Mouse (Mus musculus) small intestine, adult 2 months (tissue): ENCODE data around the gene Rapgef2. TPM values are rescaled to one million over a fixed set of nuclear protein-coding genes. Genes with fewer than 3 reads are reported as not detected.

ENCODE experiments used
- H3K27ac ChIP-seq: fragments of 200-500 bp; 2 replicates; pipeline ENCODE4 v1.5.1; 2012; ENCODE audit warnings: low read depth, low read length, control low read depth, inconsistent platforms; ENCODE audit not compliant: insufficient read depth
- H3K27me3 ChIP-seq: fragments of 200-500 bp; 2 replicates; pipeline ENCODE4 v1.6.1; 2012; ENCODE audit warnings: mild to moderate bottlenecking, moderate library complexity, low read length, inconsistent platforms; ENCODE audit not compliant: control insufficient read depth, insufficient read depth
- H3K36me3 ChIP-seq: fragments of 200-500 bp; 2 replicates; pipeline ENCODE4 v1.6.1; 2012; ENCODE audit warnings: mild to moderate bottlenecking, low read length, control low read depth, inconsistent platforms; ENCODE audit not compliant: control insufficient read depth, insufficient read depth
- H3K4me1 ChIP-seq: fragments of 200-500 bp; 2 replicates; pipeline ENCODE4 v1.6.1; 2012; ENCODE audit warnings: low read length, inconsistent platforms, mixed read lengths; ENCODE audit not compliant: control insufficient read depth, insufficient read depth, insufficient read length
- H3K4me3 ChIP-seq: fragments of 200-500 bp; 2 replicates; pipeline ENCODE4 v1.5.1; 2012; ENCODE audit warnings: low read depth, mild to moderate bottlenecking, control low read depth, inconsistent platforms, low read length, moderate library complexity
- CTCF ChIP-seq: fragments of 200-500 bp; IDR thresholded peaks from 2 replicates; pipeline ENCODE4 v1.5.1; 2012; ENCODE audit warnings: low read depth, mild to moderate bottlenecking, control low read depth, inconsistent platforms, low read length, moderate library complexity, mixed read lengths; ENCODE audit not compliant: insufficient replicate concordance, insufficient read length; ENCODE audit errors: extremely low read depth
- POLR2A ChIP-seq: fragments of 200-500 bp; IDR thresholded peaks from 2 replicates; pipeline ENCODE4 v1.6.1; 2012; ENCODE audit warnings: low read depth, mild to moderate bottlenecking, control low read depth, inconsistent platforms, low read length, moderate library complexity
- WGBS: fragments of 180-500 bp; shearing (Covaris S2); methylation state at CpG from one replicate; pipeline ENCODE4 v1.1.7; 2018; 5-methylcytosine and 5-hydroxymethylcytosine counted together
- polyA plus RNA-seq: library from polyadenylated mRNA; depleted of rRNA; stranded (reverse); fragments of >200 nt; gene quantifications from 2 replicates; pipeline ENCODE4 v1.2.3, GENCODE M21; 2012

Rapgef2 gene
- polyA plus RNA-seq, 1 experiment, result 8.5 TPM

GRCm38 (mm10) chr3:79191471-79191870 lies 94.8 kb downstream of the Rapgef2 start:
- no peaks in the 10 kb centered on the region for H3K27me3 ChIP-seq
- H3K36me3 ChIP-seq, result no peaks in the 10 kb centered on the region
- H3K4me1 ChIP-seq, result peaks cover 12% of the 10 kb centered on the region; the same call in 1 of the 2 replicates
- TF ChIP-seq POLR2A, result no peak
- TF ChIP-seq CTCF, result no peak
- 95% methylated on average over 11 of the region's 11 CpGs for WGBS
- no peak overlapping the region for H3K4me3 ChIP-seq
- H3K27ac ChIP-seq, result no peak overlapping the region

DNA sequence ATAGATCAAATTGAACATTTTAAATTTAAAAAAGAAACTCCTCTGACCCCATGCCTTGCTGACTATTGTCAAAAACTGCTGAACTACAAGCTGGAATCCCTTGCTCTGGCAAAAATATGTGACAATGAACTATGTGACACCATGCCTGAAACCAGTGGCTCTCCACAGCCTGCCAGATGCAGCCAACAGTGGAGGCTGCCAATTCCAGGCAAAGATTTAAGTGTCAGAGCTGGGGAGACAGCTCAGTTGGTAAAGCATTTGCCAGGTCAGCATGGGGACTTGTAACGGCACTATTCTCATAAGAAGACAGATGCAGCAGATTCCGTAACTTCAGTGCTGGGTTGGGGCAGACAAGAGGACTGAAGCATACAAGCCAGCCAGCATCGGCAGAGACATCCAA lies 95.9 kb downstream of the Rapgef2 start:
- no peaks in the 10 kb centered on the region for H3K36me3 ChIP-seq
- no peaks in the 10 kb centered on the region for H3K27me3 ChIP-seq
- WGBS, result 88% methylated on average over 3 of the region's 3 CpGs
- no peak overlapping the region for H3K4me3 ChIP-seq
- H3K4me1 ChIP-seq, result peaks cover 14% of the 10 kb centered on the region
- TF ChIP-seq POLR2A, result no peak
- TF ChIP-seq CTCF, result no peak
- no peak overlapping the region for H3K27ac ChIP-seq

DNA sequence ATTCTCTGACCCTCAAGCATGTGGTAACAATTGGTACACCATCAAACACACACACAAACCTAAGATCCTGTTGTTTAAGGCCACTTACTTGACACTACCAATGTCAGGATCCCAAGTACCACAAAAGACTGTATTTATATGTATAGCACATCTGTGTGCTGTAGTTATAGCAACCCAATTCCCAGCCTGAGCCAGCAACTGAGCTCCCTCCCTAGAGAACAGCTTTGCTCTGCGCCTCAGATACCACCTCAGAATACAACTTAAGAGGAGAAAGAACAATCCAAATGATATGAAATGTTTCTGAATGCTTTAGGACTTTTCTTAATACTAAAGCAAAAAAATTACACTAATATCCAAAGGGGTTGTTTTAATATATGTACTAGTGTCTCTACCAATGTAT lies 98.4 kb downstream of the Rapgef2 start:
- H3K27ac ChIP-seq, result no peak overlapping the region
- no peaks in the 10 kb centered on the region for H3K36me3 ChIP-seq
- no peak overlapping the region for H3K4me3 ChIP-seq
- peaks cover 4% of the 10 kb centered on the region for H3K4me1 ChIP-seq
- no peak for TF ChIP-seq POLR2A
- no peak for TF ChIP-seq CTCF
- 98% methylated on average over 1 of the region's 1 CpGs for WGBS
- no peaks in the 10 kb centered on the region for H3K27me3 ChIP-seq

DNA sequence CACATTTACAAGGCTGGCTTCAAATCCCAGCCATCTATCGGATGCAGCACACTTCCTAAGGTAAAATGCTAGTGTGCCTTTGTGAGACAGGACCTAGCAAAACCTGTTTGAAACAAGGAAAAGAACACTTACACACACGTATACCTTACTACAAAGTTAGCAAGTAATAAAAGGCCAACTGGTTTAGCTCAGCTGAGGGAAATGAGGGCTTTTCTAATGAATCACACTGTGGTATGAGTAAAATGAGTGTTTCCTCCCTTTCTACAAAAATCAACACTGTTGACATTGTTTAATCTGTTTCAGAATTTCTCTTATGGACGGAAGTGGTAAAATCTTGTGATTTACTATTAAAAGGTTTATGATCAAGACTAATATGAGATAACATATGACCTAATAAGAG lies 104.0 kb downstream of the Rapgef2 start:
- H3K4me1 ChIP-seq, result peaks cover 14% of the 10 kb centered on the region
- no peak for TF ChIP-seq CTCF
- TF ChIP-seq POLR2A, result no peak
- WGBS, result 52% methylated on average over 3 of the region's 3 CpGs
- no peaks in the 10 kb centered on the region for H3K27me3 ChIP-seq
- no peaks in the 10 kb centered on the region for H3K36me3 ChIP-seq
- no peak overlapping the region for H3K27ac ChIP-seq
- H3K4me3 ChIP-seq, result no peak overlapping the region

DNA sequence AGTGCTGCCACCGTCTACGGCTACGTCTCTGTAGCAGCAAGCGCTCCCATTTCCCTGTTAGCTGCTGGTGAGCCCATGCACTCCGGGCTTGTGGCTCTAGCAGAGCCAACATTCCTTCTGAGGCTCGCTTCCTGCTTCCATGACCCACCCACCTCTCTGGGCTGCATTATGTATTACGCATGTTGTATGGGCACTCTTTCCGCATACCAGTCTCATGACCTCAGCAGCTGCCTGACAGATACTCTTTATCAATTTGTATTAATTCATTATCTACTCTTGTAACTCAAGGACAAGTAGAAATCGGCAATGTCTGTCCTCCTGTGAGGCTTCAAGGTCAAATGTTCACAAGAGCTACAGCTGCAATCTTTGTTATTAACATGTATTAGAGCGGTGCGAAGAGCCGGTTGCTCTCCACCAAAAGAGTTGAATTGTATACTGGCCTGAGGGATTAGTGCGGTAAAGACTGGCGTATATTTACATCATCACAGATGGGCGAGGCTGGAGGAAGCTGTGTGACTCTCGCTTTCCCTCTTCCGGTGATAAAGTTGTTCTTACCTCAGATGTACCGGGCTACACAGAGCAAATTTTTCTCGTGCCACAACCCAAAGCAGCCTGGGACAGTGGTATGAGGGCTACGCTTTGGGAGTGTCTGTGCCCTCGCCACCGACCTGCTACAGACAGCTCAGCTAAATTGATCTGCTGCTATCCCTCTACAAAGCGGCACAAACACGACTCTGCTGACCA lies 104.9 kb downstream of the Rapgef2 start:
- peaks cover 11% of the 10 kb centered on the region for H3K4me1 ChIP-seq
- peak overlapping the region; percentile 82 for H3K27ac ChIP-seq
- no peaks in the 10 kb centered on the region for H3K36me3 ChIP-seq
- no peaks in the 10 kb centered on the region for H3K27me3 ChIP-seq
- H3K4me3 ChIP-seq, result peak overlapping the region; percentile 46
- WGBS, result 13% methylated on average over 24 of the region's 24 CpGs
- TF ChIP-seq POLR2A (peak; percentile 68; the same call in 1 of the 2 replicates), CTCF (no peak)

DNA sequence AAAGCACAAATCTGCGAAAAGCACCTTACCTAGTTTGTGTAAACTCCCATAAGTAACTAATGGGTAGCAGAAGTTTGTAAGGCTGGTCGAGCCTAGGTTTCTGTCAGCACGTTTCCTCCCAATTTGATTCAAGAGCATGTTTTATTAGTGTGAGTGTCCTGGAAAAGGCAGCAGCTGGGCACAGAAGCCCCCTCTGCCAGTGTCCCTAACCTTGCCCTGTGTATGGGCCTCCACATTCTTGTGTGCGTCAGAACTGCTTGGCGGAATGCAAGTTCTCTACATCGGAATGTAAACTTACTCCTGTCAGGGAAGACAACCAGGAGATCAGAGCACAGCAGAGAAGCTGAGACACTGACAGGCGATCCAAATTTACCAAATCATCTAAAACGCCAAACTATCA lies 106.2 kb downstream of the Rapgef2 start:
- Histone ChIP-seq H3K4me3 (no peak overlapping the region), H3K27me3 (no peaks in the 10 kb centered on the region), H3K36me3 (no peaks in the 10 kb centered on the region), H3K4me1 (peaks cover 9% of the 10 kb centered on the region; the same call in 1 of the 2 replicates), H3K27ac (peak overlapping the region; percentile 12; the same call in 1 of the 2 replicates)
- TF ChIP-seq CTCF (no peak), POLR2A (no peak)
- 79% methylated on average over 8 of the region's 8 CpGs for WGBS

DNA sequence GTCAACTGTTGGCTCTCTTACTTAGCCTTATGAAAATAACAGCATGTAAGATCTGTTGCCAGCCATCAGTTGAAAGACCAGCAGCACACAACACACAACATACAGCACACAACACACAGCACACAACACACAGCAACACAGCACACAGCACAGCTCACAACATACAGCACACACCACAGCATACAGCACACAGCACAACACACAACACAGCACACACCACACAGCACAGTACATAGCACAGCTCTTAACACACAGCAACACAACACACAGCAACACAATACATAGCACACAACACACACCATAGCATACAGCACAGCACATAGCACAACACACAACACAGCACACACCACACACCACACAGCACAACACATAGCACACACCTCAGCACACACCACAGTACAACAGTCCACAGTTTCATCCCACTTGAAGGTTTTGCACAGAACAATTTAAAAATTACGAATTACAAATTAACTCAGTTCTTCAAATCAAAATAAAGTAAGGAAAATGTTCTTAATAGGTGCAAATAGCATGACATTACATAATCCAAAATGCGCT lies 106.7 kb downstream of the Rapgef2 start:
- peak overlapping the region; percentile 52 for H3K27ac ChIP-seq
- TF ChIP-seq POLR2A, result no peak
- no peak for TF ChIP-seq CTCF
- 86% methylated on average over 2 of the region's 2 CpGs for WGBS
- no peaks in the 10 kb centered on the region for H3K27me3 ChIP-seq
- no peaks in the 10 kb centered on the region for H3K36me3 ChIP-seq
- H3K4me1 ChIP-seq, result peaks cover 9% of the 10 kb centered on the region; the same call in 1 of the 2 replicates
- no peak overlapping the region for H3K4me3 ChIP-seq
